Comparison of ENCODE assay signal across 8 mouse cellular contexts in the genomic region with DNA sequence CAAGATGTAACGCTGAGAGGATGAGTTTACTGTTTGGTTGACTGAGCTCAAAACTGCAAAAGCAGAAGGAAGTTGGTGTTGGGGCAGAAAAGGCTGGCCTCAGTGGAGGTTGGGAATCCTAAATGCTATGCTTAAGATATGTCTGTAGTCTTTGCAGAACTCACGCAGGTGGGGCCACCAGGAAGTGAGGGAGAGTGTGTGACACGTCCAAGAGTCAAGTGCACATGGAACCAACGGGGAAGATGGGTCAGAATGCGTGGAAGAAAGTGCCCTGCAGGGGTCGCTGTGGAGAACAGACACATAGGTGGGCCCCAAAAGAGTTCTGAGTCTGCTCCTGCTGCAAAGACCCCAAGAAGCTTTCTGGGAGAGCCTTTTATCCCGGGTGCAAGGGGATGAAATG.
DNase-seq lines count a peak whose midpoint lies in the region; ATAC-seq and TF ChIP-seq lines count a peak whose summit lies in the region.

No protein-coding gene starts in this region.

- ATAC-seq in midbrain, postnatal 0 days (ENCODE audit: low FRiP score) = no peak
- ATAC-seq in midbrain, embryonic 16.5 days = no peak
- ATAC-seq in megakaryocyte progenitor cell, adult 5-6 weeks (replicated peaks; ENCODE audit: poor library complexity) = peak; percentile 64
- ATAC-seq in hindbrain, embryonic 14.5 days (ENCODE audit: low FRiP score) = no peak

- H3K4me2 ChIP-seq in midbrain, postnatal 0 days (ENCODE audit: low read depth, low read length, poor library complexity, severe bottlenecking) = no peak overlapping the region
- H3K4me2 ChIP-seq in midbrain, embryonic 16.5 days (ENCODE audit: low read length) = no peak overlapping the region
- H3K4me2 ChIP-seq in hindbrain, embryonic 14.5 days (replicated peaks) = no peak overlapping the region

- DNase-seq in adrenal gland, postnatal 14 days = peak; percentile 15
- no peak for DNase-seq in adrenal gland, adult (ENCODE audit: inconsistent age in 2 of 2, low spot score in 1 of 2)
- DNase-seq in midbrain, postnatal 0 days (ENCODE audit: low spot score) = no peak
- no peak for DNase-seq in ovary, adult 18-20 months (ENCODE audit: low spot score)
- DNase-seq in adipocyte (ENCODE audit: low spot score) = no peak
- DNase-seq in hindbrain, embryonic 14.5 days (ENCODE audit: low spot score) = no peak

- no peak overlapping the region for H3K9ac ChIP-seq in midbrain, postnatal 0 days (replicated peaks; ENCODE audit: low read length, poor library complexity, severe bottlenecking)
- no peak overlapping the region for H3K9ac ChIP-seq in midbrain, embryonic 16.5 days (ENCODE audit: low read depth, low read length)
- H3K9ac ChIP-seq in hindbrain, embryonic 14.5 days = no peak overlapping the region

- H3K4me3 ChIP-seq in midbrain, postnatal 0 days (ENCODE audit: low read depth, low read length) = no peak overlapping the region
- H3K4me3 ChIP-seq in midbrain, embryonic 16.5 days (ENCODE audit: low read depth, low read length) = no peak overlapping the region
- no peak overlapping the region for H3K4me3 ChIP-seq in hindbrain, embryonic 14.5 days (replicated peaks; ENCODE audit: low read length)

- no peaks in the 10 kb centered on the region for H3K9me3 ChIP-seq in midbrain, postnatal 0 days (ENCODE audit: low read length)
- no peaks in the 10 kb centered on the region for H3K9me3 ChIP-seq in midbrain, embryonic 16.5 days (replicated peaks; ENCODE audit: control insufficient read depth, low read length, poor library complexity, severe bottlenecking)
- H3K9me3 ChIP-seq in hindbrain, embryonic 14.5 days (ENCODE audit: control insufficient read depth, low read length) = no peaks in the 10 kb centered on the region

- no peaks in the 10 kb centered on the region for H3K36me3 ChIP-seq in midbrain, postnatal 0 days (ENCODE audit: insufficient read depth, low read length)
- H3K36me3 ChIP-seq in midbrain, embryonic 16.5 days (ENCODE audit: control insufficient read depth, insufficient read depth, low read length) = no peaks in the 10 kb centered on the region
- H3K36me3 ChIP-seq in hindbrain, embryonic 14.5 days (replicated peaks; ENCODE audit: control insufficient read depth, insufficient read depth) = no peaks in the 10 kb centered on the region

- WGBS in midbrain, postnatal 0 days = 69% methylated on average over 7 of the region's 7 CpGs
- WGBS in midbrain, embryonic 16.5 days = 70% methylated on average over 7 of the region's 7 CpGs
- WGBS in hindbrain, embryonic 14.5 days = 67% methylated on average over 7 of the region's 7 CpGs

- peak; percentile 28; the same call in 1 of the 2 replicates for TF ChIP-seq CTCF in midbrain, postnatal 0 days (IDR thresholded peaks at IDR 0.05)

- no peak overlapping the region for H3K27ac ChIP-seq in midbrain, postnatal 0 days (ENCODE audit: low read depth, low read length)
- H3K27ac ChIP-seq in midbrain, embryonic 16.5 days (ENCODE audit: low read length) = no peak overlapping the region
- H3K27ac ChIP-seq in hindbrain, embryonic 14.5 days = no peak overlapping the region

- no peaks in the 10 kb centered on the region for H3K27me3 ChIP-seq in midbrain, postnatal 0 days (ENCODE audit: insufficient read depth, low read length)
- peaks cover 3% of the 10 kb centered on the region; the same call in 1 of the 2 replicates for H3K27me3 ChIP-seq in midbrain, embryonic 16.5 days (ENCODE audit: control insufficient read depth, insufficient read depth, low read depth, low read length)
- H3K27me3 ChIP-seq in hindbrain, embryonic 14.5 days (ENCODE audit: control insufficient read depth, insufficient read depth, low read length) = no peaks in the 10 kb centered on the region

- H3K4me1 ChIP-seq in midbrain, postnatal 0 days (ENCODE audit: insufficient read depth, low read length) = no peaks in the 10 kb centered on the region
- peaks cover 6% of the 10 kb centered on the region for H3K4me1 ChIP-seq in midbrain, embryonic 16.5 days (ENCODE audit: control insufficient read depth, insufficient read depth, low read length)
- no peaks in the 10 kb centered on the region for H3K4me1 ChIP-seq in hindbrain, embryonic 14.5 days (replicated peaks; ENCODE audit: control insufficient read depth, insufficient read depth, low read length)
